Mouse (Mus musculus) spleen, postnatal 36 days (tissue): ENCODE measurements around the gene Oser1.
"Not testable (repeated sequence)": the region's sequence is repeated elsewhere in the genome, so short reads cannot be mapped to it uniquely, and the experiment has no call there.

Source experiments
- DNase-seq, 2 experiments: peaks; one replicate each; pipeline ENCODE4 v3.0.0; 2022; ENCODE audit warnings: low spot score in 2 of 2, mixed read lengths in 1 of 2

Gene Oser1

GRCm38 (mm10) chr2:163443543-163443942, 19.0 kb upstream of the Oser1 start:
- DNase-seq, result no peak

GRCm38 (mm10) chr2:163439488-163439887, 15.0 kb upstream of the Oser1 start:
- no peak for DNase-seq

- DNase-seq, result no peak
Observed at GRCm38 (mm10) chr2:163438619-163439451, 14.3 kb upstream of the Oser1 start.

- no peak for DNase-seq
Observed at GRCm38 (mm10) chr2:163438246-163438618, 13.7 kb upstream of the Oser1 start, which contains the start of gene Gdap1l1. Gene Gdap1l1 (plus strand): TSS chr2:163438476.

GRCm38 (mm10) chr2:163437800-163438199, 13.3 kb upstream of the Oser1 start:
- no peak for DNase-seq

GRCm38 (mm10) chr2:163433971-163434370, 9.5 kb upstream of the Oser1 start:
- no peak for DNase-seq

- no peak for DNase-seq
Observed at GRCm38 (mm10) chr2:163431289-163431688, 6.8 kb upstream of the Oser1 start.

GRCm38 (mm10) chr2:163428346-163429011, 4.0 kb upstream of the Oser1 start:
- no peak for DNase-seq

GRCm38 (mm10) chr2:163422895-163423660, 1.4 kb downstream of the Oser1 start:
- DNase-seq, result no peak

GRCm38 (mm10) chr2:163420366-163420886, 4.1 kb downstream of the Oser1 start:
- no peak for DNase-seq

GRCm38 (mm10) chr2:163419346-163420045, 5.0 kb downstream of the Oser1 start:
- DNase-seq, result peak; percentile 99 to 100

GRCm38 (mm10) chr2:163418841-163419345, 5.6 kb downstream of the Oser1 start:
- no peak for DNase-seq

- DNase-seq, result no peak
Observed at GRCm38 (mm10) chr2:163417830-163418229, 6.7 kb downstream of the Oser1 start.

- DNase-seq, result no peak
Observed at GRCm38 (mm10) chr2:163417026-163417425, 7.5 kb downstream of the Oser1 start.

GRCm38 (mm10) chr2:163412846-163413590, 11.5 kb downstream of the Oser1 start:
- DNase-seq, result no peak

GRCm38 (mm10) chr2:163412419-163412818, 12.1 kb downstream of the Oser1 start:
- no peak for DNase-seq

- DNase-seq, result no peak
Observed at GRCm38 (mm10) chr2:163411840-163412239, 12.7 kb downstream of the Oser1 start.

GRCm38 (mm10) chr2:163411344-163411743, 13.2 kb downstream of the Oser1 start:
- not testable (repeated sequence) for DNase-seq

- DNase-seq, result no peak
Observed at GRCm38 (mm10) chr2:163410211-163410610, 14.3 kb downstream of the Oser1 start.

- no peak for DNase-seq
Observed at GRCm38 (mm10) chr2:163404037-163404815, 20.3 kb downstream of the Oser1 start.
